Mouse (Mus musculus): ENCODE results near the gene Pgap3. TPM values are rescaled to one million over a fixed set of nuclear protein-coding genes. Genes with fewer than 3 reads are reported as not detected.
A peak's percentile ranks its signal among the peaks of the same experiment; 100 is the strongest.

Gene Pgap3
- polyA plus RNA-seq, 1 experiment from 2014 or later, result 19.1 TPM

- no peak for ATAC-seq (ENCODE audit: extremely low read depth, insufficient number of reproducible peaks, low FRiP score, low TSS enrichment)
- Histone ChIP-seq H3K4me3 (no peak overlapping the region), H3K27me3 (replicated peaks) (peaks cover 59% of the 10 kb centered on the region), H3K9ac (no peak overlapping the region), H3K4me2 (no peak overlapping the region), H3K9me3 (no peaks in the 10 kb centered on the region), H3K27ac (replicated peaks) (no peak overlapping the region), H3K36me3 (peaks cover under 1% of the 10 kb centered on the region; the same call in 1 of the 2 replicates), H3K4me1 (peaks cover 39% of the 10 kb centered on the region)
- WGBS, result 56% methylated on average over 14 of the region's 14 CpGs
These were observed 45.8 kb downstream of the Pgap3 start for GRCm38 (mm10) chr11:98354445-98354844.

- Histone ChIP-seq H3K36me3 (no peaks in the 10 kb centered on the region), H3K4me1 (peaks cover 39% of the 10 kb centered on the region), H3K4me2 (no peak overlapping the region), H3K9me3 (no peaks in the 10 kb centered on the region), H3K27me3 (replicated peaks) (peaks cover 66% of the 10 kb centered on the region), H3K27ac (replicated peaks) (no peak overlapping the region), H3K9ac (no peak overlapping the region), H3K4me3 (no peak overlapping the region)
- WGBS, result 41% methylated on average over 8 of the region's 8 CpGs
- ATAC-seq (ENCODE audit: extremely low read depth, insufficient number of reproducible peaks, low FRiP score, low TSS enrichment), result no peak
These were observed 46.6 kb downstream of the Pgap3 start for GRCm38 (mm10) chr11:98353651-98354211.

GRCm38 (mm10) chr11:98352272-98352990 lies 47.9 kb downstream of the Pgap3 start:
- 76% methylated on average over 18 of the region's 18 CpGs for WGBS
- H3K4me1 ChIP-seq, result peaks cover 46% of the 10 kb centered on the region
- no peaks in the 10 kb centered on the region for H3K36me3 ChIP-seq
- H3K9me3 ChIP-seq, result no peaks in the 10 kb centered on the region
- no peak overlapping the region for H3K4me3 ChIP-seq
- H3K4me2 ChIP-seq, result no peak overlapping the region
- no peak for ATAC-seq (ENCODE audit: extremely low read depth, insufficient number of reproducible peaks, low FRiP score, low TSS enrichment)
- peaks cover 79% of the 10 kb centered on the region for H3K27me3 ChIP-seq (replicated peaks)
- H3K9ac ChIP-seq, result no peak overlapping the region
- H3K27ac ChIP-seq (replicated peaks), result no peak overlapping the region

GRCm38 (mm10) chr11:98349308-98349707 lies 51.0 kb downstream of the Pgap3 start:
- peaks cover 95% of the 10 kb centered on the region for H3K27me3 ChIP-seq (replicated peaks)
- peak overlapping the region; percentile 94 for H3K4me2 ChIP-seq
- no peaks in the 10 kb centered on the region for H3K9me3 ChIP-seq
- H3K4me1 ChIP-seq, result peaks cover 52% of the 10 kb centered on the region
- peak overlapping the region; percentile 69 for H3K4me3 ChIP-seq
- H3K36me3 ChIP-seq, result no peaks in the 10 kb centered on the region
- 9% methylated on average over 9 of the region's 9 CpGs for WGBS
- H3K27ac ChIP-seq (replicated peaks), result no peak overlapping the region
- no peak for ATAC-seq (ENCODE audit: extremely low read depth, insufficient number of reproducible peaks, low FRiP score, low TSS enrichment)
- H3K9ac ChIP-seq, result peak overlapping the region; percentile 80

- H3K27me3 ChIP-seq (replicated peaks), result peaks cover 94% of the 10 kb centered on the region
- peak within 1 kb of the TSS; percentile 94 for H3K4me2 ChIP-seq
- H3K9ac ChIP-seq, result peak within 1 kb of the TSS; percentile 80
- under 1% methylated on average over 55 of the region's 55 CpGs for WGBS
- no peaks in the 10 kb centered on the region for H3K9me3 ChIP-seq
- no peak within 1 kb of the TSS for H3K27ac ChIP-seq (replicated peaks)
- ATAC-seq (ENCODE audit: extremely low read depth, insufficient number of reproducible peaks, low FRiP score, low TSS enrichment), result no peak; the same call in 1 of the 2 replicates
- H3K36me3 ChIP-seq, result no peaks in the 10 kb centered on the region
- peaks cover 52% of the 10 kb centered on the region for H3K4me1 ChIP-seq
- H3K4me3 ChIP-seq, result peak within 1 kb of the TSS; percentile 69
These were observed 52.0 kb downstream of the Pgap3 start, which contains the start of gene Ppp1r1b for GRCm38 (mm10) chr11:98348083-98348961. Ppp1r1b (plus strand) TSS chr11:98348404.

GRCm38 (mm10) chr11:98347385-98348082 lies 52.8 kb downstream of the Pgap3 start:
- Histone ChIP-seq H3K9me3 (no peaks in the 10 kb centered on the region), H3K4me2 (peak overlapping the region; percentile 94), H3K4me3 (peak overlapping the region; percentile 69), H3K9ac (peak overlapping the region; percentile 80; the same call in 1 of the 2 replicates), H3K4me1 (peaks cover 55% of the 10 kb centered on the region), H3K27ac (replicated peaks) (no peak overlapping the region), H3K36me3 (no peaks in the 10 kb centered on the region), H3K27me3 (replicated peaks) (peaks cover 86% of the 10 kb centered on the region)
- 10% methylated on average over 12 of the region's 12 CpGs for WGBS
- ATAC-seq (ENCODE audit: extremely low read depth, insufficient number of reproducible peaks, low FRiP score, low TSS enrichment), result no peak

- H3K27me3 ChIP-seq (replicated peaks), result peaks cover 86% of the 10 kb centered on the region
- no peaks in the 10 kb centered on the region for H3K9me3 ChIP-seq
- H3K27ac ChIP-seq (replicated peaks), result no peak overlapping the region
- no peaks in the 10 kb centered on the region for H3K36me3 ChIP-seq
- no peak overlapping the region for H3K4me3 ChIP-seq
- 21% methylated on average over 9 of the region's 9 CpGs for WGBS
- peaks cover 62% of the 10 kb centered on the region for H3K4me1 ChIP-seq
- 0 out of 2 replicates have a peak overlapping the region, but pooled peaks have one; percentile 47 for H3K9ac ChIP-seq
- no peak for ATAC-seq (ENCODE audit: extremely low read depth, insufficient number of reproducible peaks, low FRiP score, low TSS enrichment)
- H3K4me2 ChIP-seq, result peak overlapping the region; percentile 67; the same call in 1 of the 2 replicates
These were observed 54.1 kb downstream of the Pgap3 start for GRCm38 (mm10) chr11:98346168-98346567.

GRCm38 (mm10) chr11:98345253-98345652 lies 55.0 kb downstream of the Pgap3 start:
- H3K4me3 ChIP-seq, result peak overlapping the region; percentile 40
- no peaks in the 10 kb centered on the region for H3K9me3 ChIP-seq
- ATAC-seq (ENCODE audit: extremely low read depth, insufficient number of reproducible peaks, low FRiP score, low TSS enrichment), result no peak
- no peaks in the 10 kb centered on the region for H3K36me3 ChIP-seq
- H3K4me2 ChIP-seq, result peak overlapping the region; percentile 67
- peak overlapping the region; percentile 71 for H3K9ac ChIP-seq
- H3K27ac ChIP-seq (replicated peaks), result no peak overlapping the region
- H3K4me1 ChIP-seq, result peaks cover 60% of the 10 kb centered on the region
- 3% methylated on average over 14 of the region's 14 CpGs for WGBS
- H3K27me3 ChIP-seq (replicated peaks), result peaks cover 84% of the 10 kb centered on the region

GRCm38 (mm10) chr11:98342000-98342945 lies 58.0 kb downstream of the Pgap3 start:
- peaks cover 43% of the 10 kb centered on the region for H3K4me1 ChIP-seq
- no peak overlapping the region for H3K27ac ChIP-seq (replicated peaks)
- H3K4me2 ChIP-seq, result peak overlapping the region; percentile 82
- 4% methylated on average over 29 of the region's 29 CpGs for WGBS
- H3K9me3 ChIP-seq, result no peaks in the 10 kb centered on the region
- no peaks in the 10 kb centered on the region for H3K36me3 ChIP-seq
- H3K4me3 ChIP-seq, result peak overlapping the region; percentile 54
- peaks cover 84% of the 10 kb centered on the region for H3K27me3 ChIP-seq (replicated peaks)
- H3K9ac ChIP-seq, result peak overlapping the region; percentile 79
- ATAC-seq (ENCODE audit: extremely low read depth, insufficient number of reproducible peaks, low FRiP score, low TSS enrichment), result no peak

GRCm38 (mm10) chr11:98341174-98341573 lies 59.1 kb downstream of the Pgap3 start:
- Histone ChIP-seq H3K9me3 (no peaks in the 10 kb centered on the region), H3K4me1 (peaks cover 32% of the 10 kb centered on the region), H3K4me2 (no peak overlapping the region), H3K27ac (replicated peaks) (no peak overlapping the region), H3K27me3 (replicated peaks) (peaks cover 84% of the 10 kb centered on the region), H3K4me3 (no peak overlapping the region), H3K36me3 (no peaks in the 10 kb centered on the region), H3K9ac (no peak overlapping the region)
- ATAC-seq (ENCODE audit: extremely low read depth, insufficient number of reproducible peaks, low FRiP score, low TSS enrichment), result no peak
- 54% methylated on average over 4 of the region's 4 CpGs for WGBS
